Mouse (Mus musculus): ENCODE data around the gene Kcnc4.

Kcnc4 gene

DNA sequence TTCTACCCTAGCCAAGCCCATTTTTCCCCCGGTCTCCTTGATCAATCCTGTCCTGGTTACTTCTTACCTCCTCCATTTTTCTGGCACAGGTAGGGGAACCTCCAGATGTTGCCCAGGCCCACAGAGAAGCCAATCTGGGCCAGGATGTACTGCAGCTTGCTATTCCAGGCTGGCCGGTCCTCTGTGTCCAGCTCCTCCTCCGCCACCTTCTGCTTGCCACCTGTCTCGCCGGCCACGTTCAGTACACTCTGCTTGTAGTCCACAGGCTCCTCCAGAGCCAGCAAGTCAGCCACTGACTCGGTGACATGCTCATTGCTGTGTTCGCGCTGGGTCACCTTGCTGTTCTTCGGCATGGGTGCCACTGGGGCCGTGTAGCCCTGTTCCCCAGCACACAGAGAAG is 40.9 kb upstream of the Kcnc4 start:
- Histone ChIP-seq H3K27me3 (ENCODE audit: insufficient read depth, low read length) (no peaks in the 10 kb centered on the region), H3K36me3 (ENCODE audit: insufficient read depth, low read length) (no peaks in the 10 kb centered on the region), H3K9me3 (ENCODE audit: low read length) (peaks cover 16% of the 10 kb centered on the region), H3K4me3 (replicated peaks; ENCODE audit: low read length) (no peak overlapping the region), H3K4me1 (replicated peaks; ENCODE audit: low read depth, low read length) (no peaks in the 10 kb centered on the region)
- TF ChIP-seq POU5F1 (IDR thresholded peaks at IDR 0.05; ENCODE audit: borderline replicate concordance, low read length) = no peak
- no peak for TF ChIP-seq CTCF (conservative IDR thresholded peaks at IDR 0.05; ENCODE audit: low read length)
- no peak for TF ChIP-seq NANOG (IDR thresholded peaks at IDR 0.05; ENCODE audit: borderline replicate concordance, low read length)

DNA sequence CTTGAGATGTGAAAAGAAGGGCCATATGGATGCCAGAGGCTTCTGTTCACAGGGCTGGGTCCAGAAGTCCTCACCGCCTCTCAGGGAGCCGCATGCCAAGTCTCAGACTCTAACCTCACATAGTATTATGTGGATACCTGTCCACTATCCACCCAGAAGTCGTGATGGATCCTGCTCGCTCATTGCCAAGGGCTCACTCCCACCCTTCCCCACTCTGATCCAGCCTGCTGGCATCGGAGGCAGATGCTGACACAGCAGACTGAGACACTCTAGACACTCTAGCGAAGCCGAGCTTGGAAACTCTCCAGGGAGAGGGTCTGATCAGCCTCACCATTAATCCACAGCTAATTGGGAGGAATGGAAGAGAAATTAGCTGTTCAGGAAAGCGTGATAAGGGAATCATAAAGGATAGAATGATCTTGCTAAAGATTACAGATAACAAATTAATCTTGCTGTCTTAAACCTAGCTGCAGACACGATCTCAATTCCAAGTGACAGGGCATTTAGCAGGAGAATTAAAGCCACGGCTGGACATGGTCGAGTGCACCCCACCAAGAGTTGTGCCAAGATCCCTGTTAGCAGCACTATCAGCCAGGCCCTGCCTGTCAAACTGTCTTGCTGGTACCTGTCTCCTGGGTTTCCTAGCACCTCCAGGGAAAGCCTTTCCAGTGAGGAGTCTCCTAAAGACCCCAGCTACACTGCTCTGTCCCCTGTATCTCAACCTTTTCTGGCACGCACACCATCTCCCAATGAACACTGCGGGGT is 36.9 kb upstream of the Kcnc4 start:
- H3K4me3 ChIP-seq (replicated peaks; ENCODE audit: low read length) = no peak overlapping the region
- peaks cover 16% of the 10 kb centered on the region for H3K9me3 ChIP-seq (ENCODE audit: low read length)
- 0 out of 2 replicates have a peak, but pooled peaks cover 2% of the 10 kb centered on the region for H3K27me3 ChIP-seq (ENCODE audit: insufficient read depth, low read length)
- H3K36me3 ChIP-seq (ENCODE audit: insufficient read depth, low read length) = no peaks in the 10 kb centered on the region
- TF ChIP-seq NANOG (IDR thresholded peaks at IDR 0.05; ENCODE audit: borderline replicate concordance, low read length) (no peak), POU5F1 (IDR thresholded peaks at IDR 0.05; ENCODE audit: borderline replicate concordance, low read length) (no peak), CTCF (conservative IDR thresholded peaks at IDR 0.05; ENCODE audit: low read length) (no peak)
- H3K4me1 ChIP-seq (replicated peaks; ENCODE audit: low read depth, low read length) = no peaks in the 10 kb centered on the region

DNA sequence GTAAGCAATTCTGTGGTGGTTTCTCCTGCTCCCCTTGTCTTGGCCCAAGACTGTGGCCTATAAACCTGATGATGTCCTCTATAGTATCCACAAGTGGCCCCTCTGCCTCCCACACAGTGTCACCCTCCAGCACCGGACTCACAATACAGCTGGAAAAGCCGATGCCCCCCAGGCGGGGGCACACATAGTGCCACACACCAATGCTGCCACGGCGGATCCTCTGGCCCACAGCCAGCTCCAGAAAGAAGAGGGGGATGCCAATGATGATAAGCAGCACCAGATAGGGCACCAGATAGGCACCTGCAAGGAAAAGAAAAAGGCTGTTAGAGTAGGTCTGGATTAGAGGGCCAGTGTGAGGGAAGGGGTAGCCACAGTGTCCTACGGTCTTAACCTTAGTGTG is 36.2 kb upstream of the Kcnc4 start:
- TF ChIP-seq CTCF (conservative IDR thresholded peaks at IDR 0.05; ENCODE audit: low read length) (no peak), NANOG (IDR thresholded peaks at IDR 0.05; ENCODE audit: borderline replicate concordance, low read length) (no peak), POU5F1 (IDR thresholded peaks at IDR 0.05; ENCODE audit: borderline replicate concordance, low read length) (no peak)
- Histone ChIP-seq H3K36me3 (ENCODE audit: insufficient read depth, low read length) (no peaks in the 10 kb centered on the region), H3K9me3 (ENCODE audit: low read length) (peaks cover 11% of the 10 kb centered on the region), H3K4me1 (replicated peaks; ENCODE audit: low read depth, low read length) (no peaks in the 10 kb centered on the region), H3K27me3 (ENCODE audit: insufficient read depth, low read length) (0 out of 2 replicates have a peak, but pooled peaks cover 2% of the 10 kb centered on the region), H3K4me3 (replicated peaks; ENCODE audit: low read length) (no peak overlapping the region)

DNA sequence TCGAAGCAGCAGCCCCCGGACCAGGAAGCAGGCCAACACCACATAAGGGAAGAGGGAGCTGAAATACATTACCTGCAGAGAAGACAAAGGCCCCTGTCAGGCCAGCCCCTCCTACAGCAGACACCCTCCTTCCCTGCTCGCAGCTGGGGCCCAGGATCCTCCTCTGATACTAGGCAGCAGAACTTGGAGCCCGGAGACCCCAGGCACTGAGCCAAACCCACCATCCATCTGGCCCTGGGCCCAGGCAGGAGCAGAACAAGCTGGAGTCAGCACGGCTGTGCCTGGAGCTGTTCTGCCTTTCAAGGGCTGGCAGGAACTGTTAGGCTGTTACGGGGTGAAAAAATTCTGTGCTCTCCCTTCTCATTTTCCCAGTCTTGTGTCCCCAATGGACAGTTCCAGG is 32.1 kb upstream of the Kcnc4 start:
- Histone ChIP-seq H3K27me3 (ENCODE audit: insufficient read depth, low read length) (0 out of 2 replicates have a peak, but pooled peaks cover 2% of the 10 kb centered on the region), H3K4me1 (replicated peaks; ENCODE audit: low read depth, low read length) (no peaks in the 10 kb centered on the region), H3K36me3 (ENCODE audit: insufficient read depth, low read length) (no peaks in the 10 kb centered on the region), H3K4me3 (replicated peaks; ENCODE audit: low read length) (no peak overlapping the region), H3K9me3 (ENCODE audit: low read length) (no peaks in the 10 kb centered on the region)
- TF ChIP-seq POU5F1 (IDR thresholded peaks at IDR 0.05; ENCODE audit: borderline replicate concordance, low read length) (no peak), CTCF (conservative IDR thresholded peaks at IDR 0.05; ENCODE audit: low read length) (no peak), NANOG (IDR thresholded peaks at IDR 0.05; ENCODE audit: borderline replicate concordance, low read length) (no peak)

DNA sequence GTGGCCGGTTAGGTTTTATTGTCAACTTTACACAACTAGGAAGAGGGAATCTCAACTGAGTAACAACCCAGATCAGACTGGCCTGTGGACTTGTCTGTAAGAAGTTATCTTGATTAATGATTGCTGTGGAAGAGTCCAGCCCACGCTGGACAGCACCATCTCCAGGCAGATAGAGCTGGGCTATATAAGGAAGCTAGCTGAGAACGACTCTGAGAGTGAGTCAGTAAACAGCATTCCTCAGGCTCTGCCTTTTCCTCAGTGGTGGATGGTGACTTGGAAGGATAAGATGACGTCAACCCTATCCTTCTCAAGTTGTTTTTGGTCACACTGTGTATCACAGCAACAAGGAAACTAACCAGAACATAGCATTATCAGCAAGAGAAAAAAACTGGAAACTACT is 29.3 kb upstream of the Kcnc4 start:
- TF ChIP-seq POU5F1 (IDR thresholded peaks at IDR 0.05; ENCODE audit: borderline replicate concordance, low read length) (no peak), CTCF (conservative IDR thresholded peaks at IDR 0.05; ENCODE audit: low read length) (no peak), NANOG (IDR thresholded peaks at IDR 0.05; ENCODE audit: borderline replicate concordance, low read length) (no peak)
- H3K4me3 ChIP-seq (replicated peaks; ENCODE audit: low read length) = no peak overlapping the region
- H3K9me3 ChIP-seq (ENCODE audit: low read length) = no peaks in the 10 kb centered on the region
- H3K27me3 ChIP-seq (ENCODE audit: insufficient read depth, low read length) = peaks cover 7% of the 10 kb centered on the region; the same call in 1 of the 2 replicates
- no peaks in the 10 kb centered on the region for H3K4me1 ChIP-seq (replicated peaks; ENCODE audit: low read depth, low read length)
- no peaks in the 10 kb centered on the region for H3K36me3 ChIP-seq (ENCODE audit: insufficient read depth, low read length)

DNA sequence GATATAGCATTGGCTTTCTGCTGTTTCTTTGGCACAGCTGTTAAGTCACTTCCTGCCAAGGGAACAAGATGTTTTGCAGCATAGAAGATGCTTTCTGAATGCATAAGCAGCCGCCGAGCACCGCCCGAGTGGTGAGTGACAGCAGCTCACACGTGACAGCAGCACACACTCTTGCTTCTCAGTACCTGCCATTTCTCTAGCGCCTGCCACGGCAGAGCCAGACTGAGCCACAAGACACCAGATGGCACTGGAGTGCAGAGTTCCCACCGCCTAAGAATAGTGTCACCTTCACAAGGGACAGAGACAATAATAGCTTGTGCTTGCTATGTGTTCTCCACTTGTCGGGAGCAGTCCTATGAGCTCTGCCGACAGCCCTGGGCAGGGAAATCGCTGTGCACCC is 23.9 kb upstream of the Kcnc4 start:
- TF ChIP-seq CTCF (conservative IDR thresholded peaks at IDR 0.05; ENCODE audit: low read length) (no peak), POU5F1 (IDR thresholded peaks at IDR 0.05; ENCODE audit: borderline replicate concordance, low read length) (no peak), NANOG (IDR thresholded peaks at IDR 0.05; ENCODE audit: borderline replicate concordance, low read length) (no peak)
- Histone ChIP-seq H3K36me3 (ENCODE audit: insufficient read depth, low read length) (no peaks in the 10 kb centered on the region), H3K27me3 (ENCODE audit: insufficient read depth, low read length) (peaks cover 7% of the 10 kb centered on the region; the same call in 1 of the 2 replicates), H3K9me3 (ENCODE audit: low read length) (no peaks in the 10 kb centered on the region), H3K4me1 (replicated peaks; ENCODE audit: low read depth, low read length) (no peaks in the 10 kb centered on the region), H3K4me3 (replicated peaks; ENCODE audit: low read length) (no peak overlapping the region)

DNA sequence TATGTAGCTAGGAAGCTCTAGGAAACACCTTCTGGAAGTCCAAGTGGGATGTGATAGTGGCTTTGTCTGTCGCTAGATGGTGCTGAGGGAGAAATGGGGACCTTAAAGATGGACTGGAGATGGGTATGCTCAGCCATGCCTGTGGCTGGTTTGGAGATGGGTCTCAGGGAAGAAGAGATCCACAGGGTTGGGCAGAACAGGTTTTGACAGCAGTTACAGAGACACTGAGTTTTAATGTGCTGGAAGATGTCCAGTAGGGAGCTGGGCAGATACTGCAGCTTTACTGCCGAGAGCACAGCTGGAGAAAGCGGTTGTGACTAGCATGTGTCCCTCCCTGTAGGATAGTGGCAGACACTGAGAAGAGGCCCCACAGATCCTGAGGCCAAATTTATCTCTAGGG is 21.3 kb upstream of the Kcnc4 start:
- Histone ChIP-seq H3K4me1 (replicated peaks; ENCODE audit: low read depth, low read length) (no peaks in the 10 kb centered on the region), H3K27me3 (ENCODE audit: insufficient read depth, low read length) (peaks cover 17% of the 10 kb centered on the region; the same call in 1 of the 2 replicates), H3K36me3 (ENCODE audit: insufficient read depth, low read length) (no peaks in the 10 kb centered on the region), H3K9me3 (ENCODE audit: low read length) (no peaks in the 10 kb centered on the region), H3K4me3 (replicated peaks; ENCODE audit: low read length) (no peak overlapping the region)
- TF ChIP-seq POU5F1 (IDR thresholded peaks at IDR 0.05; ENCODE audit: borderline replicate concordance, low read length) = no peak
- TF ChIP-seq NANOG (IDR thresholded peaks at IDR 0.05; ENCODE audit: borderline replicate concordance, low read length) = no peak
- no peak for TF ChIP-seq CTCF (conservative IDR thresholded peaks at IDR 0.05; ENCODE audit: low read length)

DNA sequence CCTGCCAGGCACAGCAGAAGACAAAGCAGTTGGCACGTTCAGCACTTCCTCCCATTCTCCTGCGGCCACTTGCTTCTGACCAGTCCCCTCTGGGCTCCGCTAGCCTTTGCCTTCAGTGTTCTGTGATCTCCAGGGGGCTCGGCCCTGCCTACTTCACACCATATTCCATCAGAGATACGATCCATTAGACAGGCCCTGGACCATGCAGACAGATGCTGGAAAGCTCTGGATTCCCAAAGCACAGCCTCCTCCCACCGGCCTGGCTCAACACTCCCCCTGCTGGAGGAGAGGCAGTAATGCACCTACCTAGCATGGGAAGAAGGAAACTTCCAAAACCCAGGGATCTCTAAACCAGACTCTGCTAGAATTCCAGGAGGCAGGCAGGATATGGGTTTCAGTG is 12.8 kb upstream of the Kcnc4 start:
- Histone ChIP-seq H3K4me3 (replicated peaks; ENCODE audit: low read length) (no peak overlapping the region), H3K9me3 (ENCODE audit: low read length) (no peaks in the 10 kb centered on the region), H3K27me3 (ENCODE audit: insufficient read depth, low read length) (peaks cover 23% of the 10 kb centered on the region), H3K36me3 (ENCODE audit: insufficient read depth, low read length) (no peaks in the 10 kb centered on the region), H3K4me1 (replicated peaks; ENCODE audit: low read depth, low read length) (no peaks in the 10 kb centered on the region)
- peak; percentile 92 for TF ChIP-seq CTCF (conservative IDR thresholded peaks at IDR 0.05; ENCODE audit: low read length)
- TF ChIP-seq POU5F1 (IDR thresholded peaks at IDR 0.05; ENCODE audit: borderline replicate concordance, low read length) = no peak

DNA sequence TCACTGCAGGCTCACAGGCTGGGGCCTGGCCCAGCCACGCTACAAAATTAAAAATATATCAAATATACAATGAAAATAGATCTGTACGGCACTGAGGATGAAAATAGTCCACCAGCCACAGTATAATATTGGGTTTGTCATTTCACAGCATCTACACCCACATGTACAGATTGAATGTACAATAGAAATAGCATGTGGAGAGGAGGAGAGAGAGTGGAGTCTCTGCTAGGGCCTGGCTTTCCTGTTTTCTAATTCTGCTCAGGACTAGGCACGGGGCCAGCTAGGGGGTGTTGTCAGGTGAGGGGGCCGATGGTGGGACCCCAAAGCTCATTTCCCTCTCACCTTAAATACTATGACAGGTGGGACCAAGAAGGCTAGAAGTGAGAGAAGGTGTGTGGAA is 9.7 kb upstream of the Kcnc4 start:
- Histone ChIP-seq H3K4me3 (replicated peaks; ENCODE audit: low read length) (no peak overlapping the region), H3K36me3 (ENCODE audit: insufficient read depth, low read length) (no peaks in the 10 kb centered on the region), H3K27me3 (ENCODE audit: insufficient read depth, low read length) (peaks cover 25% of the 10 kb centered on the region), H3K9me3 (ENCODE audit: low read length) (no peaks in the 10 kb centered on the region), H3K4me1 (replicated peaks; ENCODE audit: low read depth, low read length) (no peaks in the 10 kb centered on the region)
- TF ChIP-seq NANOG (IDR thresholded peaks at IDR 0.05; ENCODE audit: borderline replicate concordance, low read length) = no peak
- TF ChIP-seq POU5F1 (IDR thresholded peaks at IDR 0.05; ENCODE audit: borderline replicate concordance, low read length) = no peak
